Mouse (Mus musculus): ENCODE data around the gene Ptpn3. TPM values are rescaled to one million over a fixed set of nuclear protein-coding genes. Genes with fewer than 3 reads are reported as not detected.
"Not testable (repeated sequence)": the region's sequence is repeated elsewhere in the genome, so short reads cannot be mapped to it uniquely, and the experiment has no call there.

Gene Ptpn3
- polyA plus RNA-seq, 1 experiment from 2014 or later = 0.78 TPM

DNA sequence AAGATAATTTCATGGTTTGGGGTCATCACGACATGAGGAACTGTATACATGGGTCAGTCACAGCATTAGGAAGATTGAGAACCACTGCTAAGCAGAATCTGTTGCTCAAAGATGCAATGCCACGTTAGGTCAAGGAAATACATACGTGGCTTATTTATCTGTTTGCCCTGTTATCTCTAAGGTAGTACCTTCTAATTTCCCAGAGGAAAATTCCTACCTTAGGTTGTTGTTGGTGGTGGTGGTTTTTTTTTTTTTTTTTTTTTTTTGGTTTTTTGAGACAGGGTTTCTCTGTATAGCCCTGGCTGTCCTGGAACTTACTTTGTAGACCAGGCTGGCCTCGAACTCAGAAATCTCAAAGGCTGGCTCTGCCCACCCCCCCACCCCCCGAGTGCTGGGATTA, 31.1 kb downstream of the Ptpn3 start:
- DNase-seq (ENCODE audit: low spot score) = not testable (repeated sequence)

DNA sequence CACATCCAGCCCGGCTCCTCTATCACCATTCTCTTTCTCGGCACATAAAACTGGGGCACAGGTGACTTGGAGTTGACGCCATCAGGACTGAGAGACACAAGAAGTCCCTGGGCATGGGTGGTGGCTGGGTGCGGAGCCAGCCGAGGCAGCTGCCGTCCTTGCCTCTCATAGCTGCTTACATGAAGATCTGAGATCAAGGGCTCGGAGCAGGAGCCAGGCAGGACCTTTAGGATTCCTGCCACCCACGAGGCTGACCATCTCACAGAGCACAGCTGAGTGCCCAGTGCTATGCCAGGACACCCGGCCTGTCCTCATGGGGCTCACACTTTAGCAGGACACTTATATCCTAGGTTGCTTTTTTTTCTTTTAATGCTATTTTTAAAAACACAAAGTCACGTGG, 32.3 kb downstream of the Ptpn3 start:
- WGBS = 89% methylated on average over 10 of the region's 10 CpGs
- Histone ChIP-seq H3K4me1 (peaks cover 36% of the 10 kb centered on the region), H3K4me3 (no peak overlapping the region), H3K36me3 (no peaks in the 10 kb centered on the region), H3K27ac (replicated peaks) (no peak overlapping the region), H3K27me3 (ENCODE audit: low read depth, poor library complexity, severe bottlenecking) (peaks cover 12% of the 10 kb centered on the region; the same call in 1 of the 2 replicates), H3K9me3 (replicated peaks) (no peaks in the 10 kb centered on the region)
- no peak for DNase-seq (ENCODE audit: low spot score)

More for the DNA sequence above, 31.1 kb downstream of the Ptpn3 start:
- not testable (repeated sequence) for H3K36me3 ChIP-seq; H3K4me3 ChIP-seq; H3K9me3 ChIP-seq (replicated peaks); H3K27ac ChIP-seq (replicated peaks)
- Histone ChIP-seq H3K4me1 (peaks cover 44% of the 10 kb centered on the region), H3K27me3 (ENCODE audit: low read depth, poor library complexity, severe bottlenecking) (peaks cover 12% of the 10 kb centered on the region; the same call in 1 of the 2 replicates)
- 92% methylated on average over 5 of the region's 5 CpGs for WGBS

DNA sequence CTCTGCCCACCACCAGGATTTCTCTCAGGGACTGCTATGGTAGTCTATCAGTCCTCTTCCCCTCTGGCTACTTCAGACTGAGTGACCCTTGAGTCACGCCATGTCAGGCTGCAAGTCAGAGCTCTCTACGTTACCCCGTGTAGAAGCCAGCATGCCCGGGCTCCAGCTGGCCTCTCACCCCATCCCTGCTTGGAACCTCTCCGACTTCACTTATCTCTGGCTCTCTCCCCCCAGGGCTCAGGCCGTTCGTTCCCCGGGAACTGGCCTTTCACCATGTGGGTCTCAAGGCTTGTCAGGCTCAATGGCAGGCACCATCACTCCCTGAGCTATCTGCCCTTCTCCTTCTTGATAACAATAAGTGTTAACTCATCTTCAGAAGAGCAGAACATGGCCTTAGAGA, 33.3 kb downstream of the Ptpn3 start:
- H3K27me3 ChIP-seq (ENCODE audit: low read depth, poor library complexity, severe bottlenecking) = peaks cover 15% of the 10 kb centered on the region; the same call in 1 of the 2 replicates
- WGBS = 88% methylated on average over 8 of the region's 8 CpGs
- no peak for DNase-seq (ENCODE audit: low spot score)
- H3K9me3 ChIP-seq (replicated peaks) = no peaks in the 10 kb centered on the region
- no peaks in the 10 kb centered on the region for H3K36me3 ChIP-seq
- no peak overlapping the region for H3K27ac ChIP-seq (replicated peaks)
- no peak overlapping the region for H3K4me3 ChIP-seq
- H3K4me1 ChIP-seq = peaks cover 31% of the 10 kb centered on the region

DNA sequence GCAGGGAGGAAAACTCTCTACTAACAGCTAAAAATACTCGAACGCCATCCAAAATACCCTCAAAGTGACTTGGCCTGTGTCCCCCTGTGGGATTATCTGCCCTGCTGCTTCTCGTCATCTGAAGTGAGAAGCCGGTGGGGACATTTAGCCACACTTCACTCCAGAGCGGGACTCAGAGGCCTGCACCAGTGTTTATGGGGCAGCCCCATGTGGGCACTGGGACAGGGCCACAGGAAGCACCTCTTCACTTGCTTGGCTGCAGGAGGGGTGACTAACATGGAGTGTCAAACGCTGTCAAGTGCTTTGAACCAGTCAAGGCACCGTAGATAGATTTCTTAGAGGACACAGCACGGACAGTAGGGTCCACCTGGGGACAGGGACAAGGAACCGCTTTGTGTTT, 35.2 kb downstream of the Ptpn3 start:
- Histone ChIP-seq H3K36me3 (no peaks in the 10 kb centered on the region), H3K27ac (replicated peaks) (peak overlapping the region; percentile 46), H3K4me1 (peaks cover 14% of the 10 kb centered on the region), H3K27me3 (ENCODE audit: low read depth, poor library complexity, severe bottlenecking) (peaks cover 3% of the 10 kb centered on the region; the same call in 1 of the 2 replicates), H3K9me3 (replicated peaks) (no peaks in the 10 kb centered on the region), H3K4me3 (no peak overlapping the region)
- 80% methylated on average over 9 of the region's 9 CpGs for WGBS
- DNase-seq (ENCODE audit: low spot score) = no peak

DNA sequence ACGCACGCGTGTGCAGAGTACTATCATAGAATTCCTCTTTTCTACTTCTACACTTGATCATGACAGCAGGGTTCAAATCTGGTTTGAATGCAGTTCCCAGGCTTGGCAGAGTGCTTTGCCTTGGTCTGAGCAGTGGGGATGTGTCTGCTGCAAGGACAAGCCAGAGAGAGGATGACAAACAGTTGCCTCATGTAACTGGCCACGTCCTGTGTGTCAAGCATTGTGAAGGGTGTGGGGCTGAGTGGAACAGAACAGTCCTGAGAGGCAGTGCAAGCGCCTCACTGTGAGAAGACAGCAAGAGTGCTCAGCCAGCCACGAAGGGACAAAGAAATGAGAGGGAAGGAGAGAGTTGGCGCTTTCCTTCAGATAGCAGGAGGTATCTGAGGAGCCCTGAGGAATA, 37.9 kb downstream of the Ptpn3 start:
- peak overlapping the region; percentile 58 for H3K27ac ChIP-seq (replicated peaks)
- DNase-seq (ENCODE audit: low spot score) = no peak
- peaks cover 3% of the 10 kb centered on the region; the same call in 1 of the 2 replicates for H3K27me3 ChIP-seq (ENCODE audit: low read depth, poor library complexity, severe bottlenecking)
- WGBS = 77% methylated on average over 7 of the region's 7 CpGs
- no peaks in the 10 kb centered on the region for H3K36me3 ChIP-seq
- no peaks in the 10 kb centered on the region for H3K9me3 ChIP-seq (replicated peaks)
- peaks cover 25% of the 10 kb centered on the region for H3K4me1 ChIP-seq
- H3K4me3 ChIP-seq = no peak overlapping the region

DNA sequence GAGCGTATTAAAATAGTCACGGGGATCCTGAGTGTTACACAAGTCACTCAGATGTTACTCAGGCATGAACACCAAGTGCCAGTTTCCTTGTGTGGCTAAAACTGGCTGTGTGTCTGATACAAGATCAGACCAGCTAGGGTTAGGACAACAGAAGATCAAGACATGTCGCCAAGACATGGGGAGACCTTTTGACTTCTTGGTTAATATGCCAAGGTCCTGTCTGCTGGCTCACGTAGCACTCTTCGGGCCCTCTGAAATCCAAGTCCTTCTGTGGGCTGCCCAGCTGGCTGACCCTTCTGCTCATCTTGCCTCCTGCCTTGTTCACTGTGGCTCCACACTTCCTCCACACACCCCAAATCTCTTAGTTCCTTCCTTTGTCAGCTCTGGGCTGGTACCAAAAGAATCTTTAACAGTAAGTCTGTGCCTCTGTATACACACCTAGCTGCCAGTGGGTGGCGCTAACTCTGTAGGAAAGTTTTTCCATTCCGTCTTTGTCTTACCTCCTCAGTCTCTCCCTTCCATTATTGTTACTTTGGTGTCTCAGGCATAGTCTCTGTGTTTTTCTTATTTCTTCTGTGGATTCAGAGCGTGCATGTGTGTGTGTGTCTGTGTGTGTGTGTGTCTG, 38.5 kb downstream of the Ptpn3 start:
- DNase-seq (ENCODE audit: low spot score) = no peak
- Histone ChIP-seq H3K4me3 (no peak overlapping the region), H3K36me3 (no peaks in the 10 kb centered on the region), H3K27ac (replicated peaks) (peak overlapping the region; percentile 58; the same call in 1 of the 2 replicates), H3K9me3 (replicated peaks) (no peaks in the 10 kb centered on the region), H3K4me1 (peaks cover 30% of the 10 kb centered on the region), H3K27me3 (ENCODE audit: low read depth, poor library complexity, severe bottlenecking) (peaks cover 3% of the 10 kb centered on the region; the same call in 1 of the 2 replicates)
- 69% methylated on average over 8 of the region's 8 CpGs for WGBS

DNA sequence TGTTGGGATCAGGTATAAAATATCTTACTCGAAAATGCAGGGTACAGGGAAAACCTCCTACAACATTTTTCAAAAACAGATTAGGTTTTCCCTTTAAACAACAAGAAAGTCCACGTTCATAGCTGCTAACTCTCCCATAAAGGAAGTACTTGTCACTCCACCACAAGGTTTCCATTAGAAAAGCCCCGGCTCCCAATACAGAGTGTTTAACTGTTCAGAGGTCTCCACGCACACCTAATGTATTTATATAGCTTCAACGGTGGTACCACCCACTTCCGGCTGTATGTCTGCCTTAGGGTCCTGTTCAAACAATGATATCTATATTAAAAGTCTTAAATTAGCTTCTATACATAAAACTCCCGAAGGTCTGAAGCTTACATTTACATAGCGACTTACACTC, 39.2 kb downstream of the Ptpn3 start:
- DNase-seq (ENCODE audit: low spot score) = no peak
- Histone ChIP-seq H3K4me3 (no peak overlapping the region), H3K9me3 (replicated peaks) (no peaks in the 10 kb centered on the region), H3K27me3 (ENCODE audit: low read depth, poor library complexity, severe bottlenecking) (peaks cover 3% of the 10 kb centered on the region; the same call in 1 of the 2 replicates), H3K36me3 (no peaks in the 10 kb centered on the region), H3K4me1 (peaks cover 38% of the 10 kb centered on the region), H3K27ac (replicated peaks) (no peak overlapping the region)
- WGBS = 85% methylated on average over 8 of the region's 8 CpGs

DNA sequence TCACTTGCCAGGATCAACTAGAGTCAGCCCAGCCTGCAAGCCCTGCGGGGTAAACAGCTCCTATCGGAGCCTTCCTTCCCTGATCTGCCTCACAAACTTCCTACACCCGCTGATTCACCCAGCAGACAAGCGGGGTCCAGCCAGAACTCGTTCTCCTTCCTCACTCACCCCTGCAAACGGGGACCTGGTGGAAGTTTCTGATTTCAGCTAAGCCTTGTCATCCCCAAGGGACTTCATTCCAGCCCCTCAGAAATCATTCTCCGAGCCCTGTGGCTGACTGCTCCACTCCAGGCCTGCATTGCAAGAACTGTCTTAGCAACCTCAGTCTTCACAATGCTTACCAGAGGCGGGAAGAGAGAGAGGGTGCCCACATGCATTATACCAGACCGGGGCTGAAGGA, 39.8 kb downstream of the Ptpn3 start:
- DNase-seq (ENCODE audit: low spot score) = no peak
- H3K36me3 ChIP-seq = no peaks in the 10 kb centered on the region
- WGBS = 68% methylated on average over 9 of the region's 9 CpGs
- H3K27me3 ChIP-seq (ENCODE audit: low read depth, poor library complexity, severe bottlenecking) = peaks cover 3% of the 10 kb centered on the region; the same call in 1 of the 2 replicates
- peaks cover 39% of the 10 kb centered on the region for H3K4me1 ChIP-seq
- no peaks in the 10 kb centered on the region for H3K9me3 ChIP-seq (replicated peaks)
- H3K27ac ChIP-seq (replicated peaks) = no peak overlapping the region; the same call in 1 of the 2 replicates
- no peak overlapping the region for H3K4me3 ChIP-seq

DNA sequence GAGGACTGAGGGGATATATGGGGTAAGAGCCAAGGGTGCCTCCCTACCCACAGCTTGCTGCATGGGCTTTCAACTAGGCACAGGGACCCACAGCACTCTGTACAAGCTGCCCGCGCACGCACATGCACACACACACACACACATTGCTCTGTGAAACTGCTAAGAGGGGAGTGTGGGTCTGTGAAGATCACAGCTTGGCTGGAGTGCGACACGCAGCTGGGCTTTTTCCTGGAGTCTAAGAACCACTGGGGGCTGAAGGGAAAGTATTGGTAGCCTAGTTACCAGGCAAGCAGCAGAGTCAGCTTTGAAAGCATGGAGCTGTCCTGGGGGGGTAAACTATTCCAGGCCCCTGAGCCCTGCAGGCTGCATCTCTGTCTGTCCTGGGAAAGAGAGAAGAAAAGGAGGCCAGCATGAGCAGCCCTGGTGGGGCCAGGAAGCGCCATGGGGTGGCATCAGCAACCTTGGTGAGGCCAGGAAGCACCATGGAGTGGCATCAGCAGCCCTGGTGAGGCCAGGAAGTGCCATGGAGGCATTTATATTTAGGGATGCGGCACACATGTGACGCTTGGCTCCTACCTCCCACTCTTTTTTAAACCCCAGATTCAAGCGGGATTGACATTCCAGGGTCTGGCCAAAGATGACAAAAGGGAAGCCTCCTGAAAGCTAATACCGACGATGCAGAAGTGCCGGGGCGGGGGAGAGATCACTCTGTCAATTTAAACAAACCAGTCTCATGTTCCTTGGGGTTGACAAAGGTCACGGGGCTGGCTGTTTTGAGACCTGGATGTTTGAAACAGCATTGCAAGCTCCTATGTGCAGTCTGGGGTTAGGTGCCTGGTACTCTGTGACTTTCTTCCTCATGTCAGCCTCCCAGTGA, 43.2 kb downstream of the Ptpn3 start:
- DNase-seq (ENCODE audit: low spot score) = peak; percentile 48
- 26% methylated on average over 14 of the region's 14 CpGs for WGBS
- H3K4me3 ChIP-seq = peak overlapping the region; percentile 18; the same call in 1 of the 2 replicates
- no peaks in the 10 kb centered on the region; the same call in 1 of the 2 replicates for H3K27me3 ChIP-seq (ENCODE audit: low read depth, poor library complexity, severe bottlenecking)
- peak overlapping the region; percentile 81 for H3K27ac ChIP-seq (replicated peaks)
- peaks cover 25% of the 10 kb centered on the region for H3K4me1 ChIP-seq
- H3K36me3 ChIP-seq = no peaks in the 10 kb centered on the region
- no peaks in the 10 kb centered on the region for H3K9me3 ChIP-seq (replicated peaks)

DNA sequence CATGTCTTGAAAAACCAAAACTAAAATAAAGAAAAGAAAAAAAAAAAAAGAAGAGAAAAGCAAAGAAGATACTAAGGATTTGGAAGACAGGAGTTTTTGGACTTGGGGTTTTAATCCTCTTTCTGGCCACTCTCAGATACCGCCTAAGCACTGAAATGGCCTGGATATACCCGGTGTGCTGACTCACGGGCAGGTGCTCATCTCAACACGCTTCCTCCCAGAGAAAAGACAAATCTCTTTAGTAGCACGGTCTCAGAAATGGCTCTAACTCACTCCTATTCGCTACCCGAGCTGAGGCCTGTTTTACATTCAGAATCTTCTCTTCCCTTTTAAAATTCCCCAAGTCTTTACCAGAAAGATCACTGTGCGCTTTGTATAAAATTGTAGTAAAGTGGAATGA, 44.2 kb downstream of the Ptpn3 start:
- Histone ChIP-seq H3K4me3 (no peak overlapping the region), H3K4me1 (peaks cover 25% of the 10 kb centered on the region), H3K36me3 (no peaks in the 10 kb centered on the region), H3K9me3 (replicated peaks) (no peaks in the 10 kb centered on the region), H3K27ac (replicated peaks) (no peak overlapping the region), H3K27me3 (ENCODE audit: low read depth, poor library complexity, severe bottlenecking) (no peaks in the 10 kb centered on the region; the same call in 1 of the 2 replicates)
- 87% methylated on average over 8 of the region's 8 CpGs for WGBS
- DNase-seq (ENCODE audit: low spot score) = no peak

DNA sequence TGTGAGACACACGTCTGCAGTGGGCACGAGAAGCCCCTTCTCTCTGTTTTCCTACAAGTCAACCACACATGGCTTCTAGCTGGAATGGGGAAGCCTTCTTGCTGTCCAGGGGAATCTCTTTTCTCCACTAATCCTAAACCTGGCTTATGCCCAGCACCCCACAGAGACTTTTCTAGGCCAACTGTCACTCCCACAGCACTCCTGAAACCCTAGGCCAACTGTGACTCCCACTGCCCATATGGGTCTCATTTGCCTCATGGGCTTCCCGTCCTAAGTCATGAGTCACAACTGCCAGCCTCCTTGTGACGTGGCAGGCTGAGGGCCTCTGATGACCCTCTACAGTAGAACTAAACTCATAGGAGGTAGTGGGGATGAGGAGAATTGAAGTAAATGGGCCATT, 44.9 kb downstream of the Ptpn3 start:
- Histone ChIP-seq H3K4me1 (peaks cover 25% of the 10 kb centered on the region), H3K4me3 (no peak overlapping the region), H3K36me3 (no peaks in the 10 kb centered on the region), H3K27me3 (ENCODE audit: low read depth, poor library complexity, severe bottlenecking) (no peaks in the 10 kb centered on the region; the same call in 1 of the 2 replicates), H3K9me3 (replicated peaks) (no peaks in the 10 kb centered on the region), H3K27ac (replicated peaks) (no peak overlapping the region)
- DNase-seq (ENCODE audit: low spot score) = no peak
- WGBS = 81% methylated on average over 4 of the region's 4 CpGs

DNA sequence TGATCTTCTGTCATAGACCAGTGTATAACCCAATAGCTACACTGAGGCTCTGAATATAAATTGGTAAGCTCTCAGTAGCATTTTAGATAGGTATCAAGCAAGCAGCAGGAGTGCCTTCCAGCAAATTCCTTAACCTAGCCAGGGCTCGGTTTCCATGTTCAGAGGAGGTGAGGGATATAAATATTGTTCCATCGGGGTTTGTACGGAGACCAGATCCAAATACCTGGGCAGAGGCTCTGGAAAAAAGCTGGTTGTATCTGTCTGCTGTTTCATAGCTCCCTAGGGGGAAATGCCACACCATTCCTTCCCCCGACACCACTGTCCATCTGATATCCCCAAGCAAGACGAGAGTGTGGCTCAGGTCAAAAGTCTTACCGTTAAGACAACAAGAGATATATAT, 47.2 kb downstream of the Ptpn3 start:
- H3K27ac ChIP-seq (replicated peaks) = no peak overlapping the region

DNA sequence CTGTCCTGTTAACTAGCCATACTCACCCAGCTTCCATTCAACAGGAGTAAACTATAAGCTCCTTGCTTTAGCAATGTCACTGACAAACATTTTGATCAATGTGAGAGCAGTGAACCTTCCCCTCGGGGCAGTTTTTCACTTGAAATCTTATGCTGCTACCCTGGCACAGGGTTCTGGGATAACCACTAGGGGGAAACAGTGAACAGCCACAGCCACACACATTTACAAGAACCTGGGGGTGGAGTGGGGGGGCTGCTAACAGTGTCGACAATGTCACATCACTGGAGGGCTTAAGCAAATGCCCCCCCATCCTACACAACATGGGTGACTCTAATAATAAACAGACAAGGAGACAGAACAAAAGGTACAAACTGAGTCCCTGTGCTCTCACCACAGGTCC, 51.0 kb downstream of the Ptpn3 start:
- no peaks in the 10 kb centered on the region for H3K36me3 ChIP-seq
- WGBS = 41% methylated on average over 2 of the region's 2 CpGs
- no peak overlapping the region for H3K4me3 ChIP-seq
- peaks cover 4% of the 10 kb centered on the region; the same call in 1 of the 2 replicates for H3K4me1 ChIP-seq
- no peaks in the 10 kb centered on the region for H3K9me3 ChIP-seq (replicated peaks)
- H3K27ac ChIP-seq (replicated peaks) = no peak overlapping the region
- DNase-seq (ENCODE audit: low spot score) = no peak
- no peaks in the 10 kb centered on the region for H3K27me3 ChIP-seq (ENCODE audit: low read depth, poor library complexity, severe bottlenecking)

More for the DNA sequence above, 47.2 kb downstream of the Ptpn3 start:
- H3K4me1 ChIP-seq = peaks cover 21% of the 10 kb centered on the region
- no peaks in the 10 kb centered on the region for H3K9me3 ChIP-seq (replicated peaks)
- no peaks in the 10 kb centered on the region; the same call in 1 of the 2 replicates for H3K27me3 ChIP-seq (ENCODE audit: low read depth, poor library complexity, severe bottlenecking)
- 87% methylated on average over 6 of the region's 6 CpGs for WGBS
- H3K36me3 ChIP-seq = no peaks in the 10 kb centered on the region
- no peak overlapping the region for H3K4me3 ChIP-seq
- no peak for DNase-seq (ENCODE audit: low spot score)

All from midbrain, embryonic 10.5 days (tissue).